Mouse (Mus musculus): ENCODE data around the gene Slc23a4. TPM values are rescaled to one million over a fixed set of nuclear protein-coding genes. Genes with fewer than 3 reads are reported as not detected.

Slc23a4 gene
- total and polyA plus RNA-seq, 3 experiments, result 6.2 to 10.2 TPM; not detected in 1

- no peaks in the 10 kb centered on the region for H3K27me3 ChIP-seq (ENCODE audit: control insufficient read depth in 1 of 2, insufficient read depth in 2 of 2, low read length in 2 of 2)
- H3K79me2 ChIP-seq (ENCODE audit: control insufficient read depth, insufficient read depth, low read length, poor library complexity), result no peaks in the 10 kb centered on the region
- H3K9me3 ChIP-seq (replicated peaks; ENCODE audit: insufficient read depth, low read length), result no peaks in the 10 kb centered on the region
- TF ChIP-seq E2F4 (IDR thresholded peaks at IDR 0.05; ENCODE audit: borderline replicate concordance, low read depth, low read length) (no peak), ZKSCAN1 (IDR thresholded peaks at IDR 0.05; ENCODE audit: low read depth, low read length) (no peak), SMC3 (IDR thresholded peaks at IDR 0.05; ENCODE audit: low read depth, low read length) (no peak), TAL1 (IDR thresholded peaks at IDR 0.05; ENCODE audit: low read length) (no peak), MYC (IDR thresholded peaks at IDR 0.05; ENCODE audit: low read depth, low read length) (no peak), MAZ (IDR thresholded peaks at IDR 0.05; ENCODE audit: low read depth, low read length) (no peak), MEF2A (IDR thresholded peaks at IDR 0.05; ENCODE audit: extremely low read depth, insufficient replicate concordance, low read depth, low read length, poor library complexity, severe bottlenecking) (no peak), RCOR1 (IDR thresholded peaks at IDR 0.05; ENCODE audit: low read depth, low read length) (no peak), NRF1 (IDR thresholded peaks at IDR 0.05; ENCODE audit: insufficient read depth, low read depth, low read length, poor library complexity, severe bottlenecking) (no peak), ZC3H11A (IDR thresholded peaks at IDR 0.05; ENCODE audit: low read depth, low read length) (no peak), CHD1 (IDR thresholded peaks at IDR 0.05; ENCODE audit: low read depth, low read length) (no peak), POLR2A (IDR thresholded peaks at IDR 0.05; ENCODE audit: control insufficient read depth in 1 of 2, insufficient read depth in 1 of 2, low read depth in 1 of 2, low read length in 2 of 2, poor library complexity in 1 of 2) (no peak), USF1 (IDR thresholded peaks at IDR 0.05; ENCODE audit: low read depth, low read length) (no peak), RAD21 (IDR thresholded peaks at IDR 0.05; ENCODE audit: low read depth, low read length) (no peak), ELF1 (IDR thresholded peaks at IDR 0.05; ENCODE audit: low read depth, low read length) (no peak), USF2 (IDR thresholded peaks at IDR 0.05; ENCODE audit: borderline replicate concordance in 1 of 2, insufficient read depth in 1 of 2, low read depth in 1 of 2, low read length in 2 of 2) (no peak), UBTF (IDR thresholded peaks at IDR 0.05; ENCODE audit: borderline replicate concordance, insufficient read depth, low read depth, low read length) (no peak)
- no peak overlapping the region for H3K27ac ChIP-seq (ENCODE audit: control insufficient read depth, low read depth, low read length)
- H3K4me1 ChIP-seq (ENCODE audit: control insufficient read depth in 1 of 2, insufficient read depth in 2 of 2, low read length in 2 of 2), result no peaks in the 10 kb centered on the region
- no peak overlapping the region for H3K9ac ChIP-seq (ENCODE audit: control insufficient read depth, low read depth, low read length, poor library complexity, severe bottlenecking)
- no peak overlapping the region for H3K4me3 ChIP-seq (ENCODE audit: control insufficient read depth in 1 of 2, insufficient read depth in 1 of 2, low read depth in 2 of 2, low read length in 2 of 2)
- DNase-seq (ENCODE audit: low read depth, low spot score), result no peak
- peaks cover 0 to 2% of the 10 kb centered on the region in 2 experiments; a peak in 1 of 4 replicates for H3K36me3 ChIP-seq (ENCODE audit: control insufficient read depth in 1 of 2, insufficient read depth in 2 of 2, low read length in 2 of 2)
These were observed 44.7 kb downstream of the Slc23a4 start for GRCm38 (mm10) chr6:34943499-34943898.

GRCm38 (mm10) chr6:34942446-34942845 is 45.8 kb downstream of the Slc23a4 start:
- H3K9me3 ChIP-seq (replicated peaks; ENCODE audit: insufficient read depth, low read length), result no peaks in the 10 kb centered on the region
- H3K27ac ChIP-seq (ENCODE audit: control insufficient read depth, low read depth, low read length), result no peak overlapping the region
- no peak for DNase-seq (ENCODE audit: low read depth, low spot score)
- H3K36me3 ChIP-seq (ENCODE audit: control insufficient read depth in 1 of 2, insufficient read depth in 2 of 2, low read length in 2 of 2), result peaks cover 0 to 2% of the 10 kb centered on the region in 2 experiments; a peak in 1 of 4 replicates
- no peak overlapping the region for H3K4me3 ChIP-seq (ENCODE audit: control insufficient read depth in 1 of 2, insufficient read depth in 1 of 2, low read depth in 2 of 2, low read length in 2 of 2)
- TF ChIP-seq MYB (IDR thresholded peaks at IDR 0.05; ENCODE audit: low read depth, low read length), result no peak
- TF ChIP-seq TBP (IDR thresholded peaks at IDR 0.05; ENCODE audit: low read depth, low read length), result no peak
- TF ChIP-seq USF1 (IDR thresholded peaks at IDR 0.05; ENCODE audit: low read depth, low read length), result no peak
- no peak for TF ChIP-seq ETS1 (IDR thresholded peaks at IDR 0.05; ENCODE audit: low read depth, low read length)
- TF ChIP-seq CHD2 (IDR thresholded peaks at IDR 0.05; ENCODE audit: low read length), result no peak
- TF ChIP-seq CTCF (IDR thresholded peaks at IDR 0.05 in 2 of 3, conservative IDR thresholded peaks at IDR 0.05 in 1 of 3; ENCODE audit: control insufficient read depth in 1 of 3, insufficient read depth in 1 of 3, low read depth in 2 of 3, low read length in 3 of 3, poor library complexity in 1 of 3, severe bottlenecking in 1 of 3), result no peak
- TF ChIP-seq ZC3H11A (IDR thresholded peaks at IDR 0.05; ENCODE audit: low read depth, low read length), result no peak
- no peak for TF ChIP-seq HCFC1 (IDR thresholded peaks at IDR 0.05; ENCODE audit: low read depth, low read length)
- TF ChIP-seq CHD1 (IDR thresholded peaks at IDR 0.05; ENCODE audit: low read depth, low read length), result no peak
- TF ChIP-seq ZNF384 (IDR thresholded peaks at IDR 0.05; ENCODE audit: low read depth, low read length), result no peak
- no peak for TF ChIP-seq NRF1 (IDR thresholded peaks at IDR 0.05; ENCODE audit: insufficient read depth, low read depth, low read length, poor library complexity, severe bottlenecking)
- no peak for TF ChIP-seq RAD21 (IDR thresholded peaks at IDR 0.05; ENCODE audit: low read depth, low read length)
- no peak for TF ChIP-seq JUND (IDR thresholded peaks at IDR 0.05; ENCODE audit: low read depth, low read length)
- TF ChIP-seq NELFE (IDR thresholded peaks at IDR 0.05; ENCODE audit: low read depth, low read length), result no peak
- no peak for TF ChIP-seq SMC3 (IDR thresholded peaks at IDR 0.05; ENCODE audit: low read depth, low read length)
- no peak for TF ChIP-seq ELF1 (IDR thresholded peaks at IDR 0.05; ENCODE audit: low read depth, low read length)
- no peak for TF ChIP-seq EP300 (IDR thresholded peaks at IDR 0.05; ENCODE audit: low read depth in 1 of 2, low read length in 2 of 2)
- no peak for TF ChIP-seq GABPA (IDR thresholded peaks at IDR 0.05; ENCODE audit: low read depth, low read length)
- no peak for TF ChIP-seq MAX (IDR thresholded peaks at IDR 0.05; ENCODE audit: low read length)
- no peak overlapping the region for H3K9ac ChIP-seq (ENCODE audit: control insufficient read depth, low read depth, low read length, poor library complexity, severe bottlenecking)
- no peaks in the 10 kb centered on the region for H3K79me2 ChIP-seq (ENCODE audit: control insufficient read depth, insufficient read depth, low read length, poor library complexity)
- no peaks in the 10 kb centered on the region for H3K27me3 ChIP-seq (ENCODE audit: control insufficient read depth in 1 of 2, insufficient read depth in 2 of 2, low read length in 2 of 2)
- no peaks in the 10 kb centered on the region for H3K4me1 ChIP-seq (ENCODE audit: control insufficient read depth in 1 of 2, insufficient read depth in 2 of 2, low read length in 2 of 2)
